Mouse (Mus musculus) bone marrow, adult 2 months (tissue): ENCODE results near the gene St8sia1.

Source experiments
- CTCF ChIP-seq: fragments of 200-500 bp; IDR thresholded peaks from 2 replicates; pipeline ENCODE4 v1.5.1; 2011; ENCODE audit warnings: low read length, control low read depth; ENCODE audit not compliant: control insufficient read depth, insufficient read depth
- POLR2A ChIP-seq: fragments of 200-500 bp; IDR thresholded peaks from 2 replicates; pipeline ENCODE4 v1.6.1; 2011; ENCODE audit warnings: low read depth, mild to moderate bottlenecking, control low read depth, low read length, borderline replicate concordance; ENCODE audit not compliant: control insufficient read depth

DNA sequence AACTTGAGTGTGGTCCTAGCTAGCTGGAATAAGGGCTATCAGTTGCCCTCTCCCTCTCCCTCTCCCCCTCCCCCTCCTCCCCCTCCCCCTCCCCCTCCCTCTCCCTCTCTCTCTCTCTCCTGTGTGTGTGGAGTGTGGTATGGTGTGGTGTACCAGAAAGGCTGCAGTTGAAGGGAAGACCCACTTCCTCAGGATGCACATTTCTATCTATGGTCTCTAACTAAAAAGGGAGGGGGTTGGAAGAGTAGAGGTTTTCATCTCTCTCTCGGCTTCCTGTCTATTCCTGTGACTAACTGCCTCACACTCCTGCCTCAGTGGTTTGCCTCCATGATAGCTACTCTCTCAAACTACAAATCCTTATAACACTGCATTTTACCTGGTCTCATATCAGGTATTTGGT, 76.9 kb downstream of the St8sia1 start:
- TF ChIP-seq CTCF (no peak), POLR2A (no peak)
